In genomic region chr9:110680736-110681507, GRCm38 (mm10) we compare ENCODE assay signal across 12 mouse cellular contexts. TPM values are rescaled to one million over a fixed set of nuclear protein-coding genes. Genes with fewer than 3 reads are reported as not detected.
A peak's percentile ranks its signal among the peaks of the same experiment; 100 is the strongest.
DNase-seq lines count a peak whose midpoint lies in the region; ATAC-seq and TF ChIP-seq lines count a peak whose summit lies in the region.
"Had no signal": no experiment of that assay in that cellular context is flagged by ENCODE, and none has a peak within 500 bp of the region (broad histone marks: within the 10 kb centered on the region; RNA-seq: fewer than 3 reads in every experiment).

No protein-coding gene starts in this region.

- ATAC-seq in lung, postnatal 0 days = no peak
- no peak for ATAC-seq in forebrain, embryonic 11.5 days (replicated peaks; ENCODE audit: low FRiP score)
- ATAC-seq: activated CD4-positive, CD25-positive, alpha-beta regulatory T cell, adult 4 months had no signal

- no peak overlapping the region for H3K9ac ChIP-seq in lung, postnatal 0 days (replicated peaks; ENCODE audit: low read depth)
- H3K9ac ChIP-seq in forebrain, embryonic 11.5 days (ENCODE audit: low read length) = no peak overlapping the region
- H3K9ac ChIP-seq: limb, embryonic 15.5 days had no signal

- peak overlapping the region; percentile 37 for H3K27ac ChIP-seq in cerebellum, adult 2 months (ENCODE audit: insufficient read depth, low read length)
- H3K27ac ChIP-seq in lung, postnatal 0 days (ENCODE audit: low read length) = 0 out of 2 replicates have a peak overlapping the region, but pooled peaks have one; percentile 20
- H3K27ac ChIP-seq in forebrain, embryonic 11.5 days (ENCODE audit: low read depth, low read length) = 0 out of 2 replicates have a peak overlapping the region, but pooled peaks have one; percentile 34
- H3K27ac ChIP-seq: limb, embryonic 15.5 days had no signal

- WGBS in cerebellum, adult 2 months = 75% methylated on average over 7 of the region's 7 CpGs
- WGBS in lung, postnatal 0 days = 75% methylated on average over 7 of the region's 7 CpGs
- WGBS in forebrain, embryonic 11.5 days = 84% methylated on average over 7 of the region's 7 CpGs

- no peak for TF ChIP-seq CTCF in cerebellum, adult 2 months (IDR thresholded peaks at IDR 0.05; ENCODE audit: borderline replicate concordance, insufficient read depth, low read depth, low read length)
- no peak for TF ChIP-seq CTCF in lung, postnatal 0 days (IDR thresholded peaks at IDR 0.05)

- H3ac ChIP-seq in myocyte (ENCODE audit: control insufficient read depth, insufficient read length) = no peak overlapping the region

- H3K4me3 ChIP-seq in cerebellum, adult 2 months (replicated peaks; ENCODE audit: insufficient read depth, low read depth, low read length) = no peak overlapping the region
- no peak overlapping the region for H3K4me3 ChIP-seq in lung, postnatal 0 days (ENCODE audit: low read depth, low read length)
- H3K4me3 ChIP-seq in forebrain, embryonic 11.5 days (ENCODE audit: low read depth, low read length) = no peak overlapping the region
- H3K4me3 ChIP-seq in myocyte = no peak overlapping the region
- H3K4me3 ChIP-seq: erythroblast, embryonic 14.5 days; limb, embryonic 15.5 days had no signal

- H3K36me3 ChIP-seq in lung, postnatal 0 days (ENCODE audit: insufficient read depth, low read length) = peaks cover 5% of the 10 kb centered on the region
- no peaks in the 10 kb centered on the region for H3K36me3 ChIP-seq in forebrain, embryonic 11.5 days (ENCODE audit: control insufficient read depth, insufficient read depth, low read length)
- no peaks in the 10 kb centered on the region for H3K36me3 ChIP-seq in myocyte (ENCODE audit: control insufficient read depth, insufficient read depth)
- H3K36me3 ChIP-seq: limb, embryonic 15.5 days had no signal

- no peaks in the 10 kb centered on the region for H3K27me3 ChIP-seq in cerebellum, adult 2 months (ENCODE audit: control insufficient read depth, insufficient read depth, low read length)
- no peaks in the 10 kb centered on the region for H3K27me3 ChIP-seq in lung, postnatal 0 days (replicated peaks; ENCODE audit: insufficient read depth, low read length)
- no peaks in the 10 kb centered on the region for H3K27me3 ChIP-seq in forebrain, embryonic 11.5 days (ENCODE audit: control insufficient read depth, insufficient read depth, low read length)
- no peaks in the 10 kb centered on the region for H3K27me3 ChIP-seq in myocyte (ENCODE audit: control insufficient read depth, insufficient read depth, insufficient read length)
- H3K27me3 ChIP-seq: limb, embryonic 15.5 days had no signal

- no peak for DNase-seq in cerebellum, adult 2 months
- DNase-seq in cerebellum, adult 9-10 months = no peak
- no peak for DNase-seq in lung, postnatal 0 days (ENCODE audit: low spot score)
- no peak for DNase-seq in lung, adult 18-20 months
- DNase-seq in forebrain, embryonic 11.5 days (ENCODE audit: low spot score) = no peak
- DNase-seq in layer of hippocampus, postnatal 25 days (ENCODE audit: extremely low spot score in 1 of 2, low spot score in 1 of 2) = no peak
- no peak for DNase-seq in spleen, adult 18-20 months
- DNase-seq: cerebellum, adult 9-11 months had no signal

- peaks cover 42% of the 10 kb centered on the region for H3K79me2 ChIP-seq in myocyte (ENCODE audit: control insufficient read depth, insufficient read depth)

- TF ChIP-seq POLR2A in cerebellum, adult 2 months (IDR thresholded peaks at IDR 0.05; ENCODE audit: borderline replicate concordance, insufficient read depth, low read length) = no peak
- no peak for TF ChIP-seq POLR2A in myocyte (IDR thresholded peaks at IDR 0.05; ENCODE audit: insufficient read length, low read depth)

- H3K4me2 ChIP-seq in lung, postnatal 0 days (replicated peaks; ENCODE audit: low read depth, low read length) = no peak overlapping the region
- no peak overlapping the region for H3K4me2 ChIP-seq in forebrain, embryonic 11.5 days (ENCODE audit: low read depth, low read length, severe bottlenecking)
- H3K4me2 ChIP-seq in myocyte (ENCODE audit: low read depth) = peak overlapping the region; percentile 68
- H3K4me2 ChIP-seq: limb, embryonic 15.5 days had no signal

- TF ChIP-seq EP300 in lung, postnatal 0 days (IDR thresholded peaks at IDR 0.05) = no peak

- peaks cover 67% of the 10 kb centered on the region for H3K4me1 ChIP-seq in cerebellum, adult 2 months (ENCODE audit: control insufficient read depth, insufficient read depth, low read length)
- H3K4me1 ChIP-seq in lung, postnatal 0 days (ENCODE audit: insufficient read depth, low read depth, low read length) = peaks cover 32% of the 10 kb centered on the region
- H3K4me1 ChIP-seq in forebrain, embryonic 11.5 days (replicated peaks; ENCODE audit: control insufficient read depth, insufficient read depth, low read length) = 0 out of 2 replicates have a peak, but pooled peaks cover 12% of the 10 kb centered on the region

- H3K9me3 ChIP-seq in lung, postnatal 0 days (ENCODE audit: low read length) = no peaks in the 10 kb centered on the region
- no peaks in the 10 kb centered on the region for H3K9me3 ChIP-seq in forebrain, embryonic 11.5 days (ENCODE audit: control insufficient read depth, low read length)
- H3K9me3 ChIP-seq: limb, embryonic 15.5 days had no signal

TF ChIP-seq in myocyte, 11 proteins besides CTCF, POLR2A, EP300 and RAD21:
- no peak for TF ChIP-seq SRF (IDR thresholded peaks at IDR 0.05; ENCODE audit: control insufficient read depth, insufficient read length, low read depth)
- TF ChIP-seq REST (IDR thresholded peaks at IDR 0.05; ENCODE audit: insufficient read depth, insufficient read length) = no peak
- TF ChIP-seq CEBPB (IDR thresholded peaks at IDR 0.05; ENCODE audit: insufficient read depth, poor library complexity, severe bottlenecking) = no peak
- no peak for TF ChIP-seq MYOG (IDR thresholded peaks at IDR 0.05; ENCODE audit: control insufficient read depth in 1 of 3, insufficient read depth in 1 of 3, insufficient read length in 2 of 3, low read depth in 2 of 3)
- no peak for TF ChIP-seq MAX (IDR thresholded peaks at IDR 0.05; ENCODE audit: low read depth)
- TF ChIP-seq TCF12 (IDR thresholded peaks at IDR 0.05; ENCODE audit: insufficient read depth, poor library complexity, severe bottlenecking) = no peak
- no peak for TF ChIP-seq POLR2AphosphoS2 (IDR thresholded peaks at IDR 0.05; ENCODE audit: insufficient read length, low read depth)
- no peak for TF ChIP-seq E2F4 (IDR thresholded peaks at IDR 0.05; ENCODE audit: insufficient read depth)

RNA-seq across cellular contexts. Expression of gene Ccdc12, which starts 24.6 kb away (rescaled TPM):
- polyA plus RNA-seq in cerebellum, adult 2 months (2012; rRNA removed) = 98.5 and 102 TPM in 2 replicates
- polyA plus RNA-seq in lung, postnatal 0 days (2015; fragmentation: Nextera tagmentation; extraction: Ambion mirVana) = 180 and 200 TPM in 2 replicates
- 149 and 164 TPM in 2 replicates for polyA plus RNA-seq in forebrain, embryonic 11.5 days (2014; fragmentation: Nextera tagmentation; extraction: Ambion mirVana)
- polyA plus RNA-seq in myocyte (2012; fragmentation: generic; extraction: Trizol) = 59.2 TPM
- total RNA-seq in layer of hippocampus, postnatal 25 days (2021) = 10 to 100 TPM; 51.2 to 57.6 TPM

RNA-seq across cellular contexts. Expression of gene Nbeal2, which starts 27.0 kb away (rescaled TPM):
- 16.8 and 19.1 TPM in 2 replicates for polyA plus RNA-seq in cerebellum, adult 2 months (2012; rRNA removed)
- polyA plus RNA-seq in lung, postnatal 0 days (2015; fragmentation: Nextera tagmentation; extraction: Ambion mirVana) = 6.2 and 6.6 TPM in 2 replicates
- polyA plus RNA-seq in forebrain, embryonic 11.5 days (2014; fragmentation: Nextera tagmentation; extraction: Ambion mirVana) = 2.2 and 2.4 TPM in 2 replicates
- polyA plus RNA-seq in myocyte (2012; fragmentation: generic; extraction: Trizol) = 3.3 TPM
- total RNA-seq in layer of hippocampus, postnatal 25 days (2021) = 10 to 100 TPM in 1 of 2 experiments, 1 to 10 TPM in 1; 8.4 to 12.9 TPM

RNA-seq across cellular contexts. Expression of gene Nradd, which starts 56.7 kb away (rescaled TPM):
- polyA plus RNA-seq in cerebellum, adult 2 months (2012; rRNA removed) = 3.2 and 3.5 TPM in 2 replicates
- polyA plus RNA-seq in lung, postnatal 0 days (2015; fragmentation: Nextera tagmentation; extraction: Ambion mirVana) = 45.2 and 46.6 TPM in 2 replicates
- 20.6 and 22.9 TPM in 2 replicates for polyA plus RNA-seq in forebrain, embryonic 11.5 days (2014; fragmentation: Nextera tagmentation; extraction: Ambion mirVana)
- polyA plus RNA-seq in myocyte (2012; fragmentation: generic; extraction: Trizol) = 66.9 TPM
- total RNA-seq in layer of hippocampus, postnatal 25 days (2021) = 1 to 10 TPM; 1.6 to 1.9 TPM
